Mouse (Mus musculus): ENCODE results near the gene Mta1.

GRCm38 (mm10) chr12:113163561-113164006 is 65.5 kb downstream of the Mta1 start:
- TF ChIP-seq CTCF (conservative IDR thresholded peaks at IDR 0.05; ENCODE audit: low read length) (no peak), POU5F1 (IDR thresholded peaks at IDR 0.05; ENCODE audit: borderline replicate concordance, low read length) (no peak)
